ENCODE assay signal across 16 mouse cellular contexts in the genomic region with DNA sequence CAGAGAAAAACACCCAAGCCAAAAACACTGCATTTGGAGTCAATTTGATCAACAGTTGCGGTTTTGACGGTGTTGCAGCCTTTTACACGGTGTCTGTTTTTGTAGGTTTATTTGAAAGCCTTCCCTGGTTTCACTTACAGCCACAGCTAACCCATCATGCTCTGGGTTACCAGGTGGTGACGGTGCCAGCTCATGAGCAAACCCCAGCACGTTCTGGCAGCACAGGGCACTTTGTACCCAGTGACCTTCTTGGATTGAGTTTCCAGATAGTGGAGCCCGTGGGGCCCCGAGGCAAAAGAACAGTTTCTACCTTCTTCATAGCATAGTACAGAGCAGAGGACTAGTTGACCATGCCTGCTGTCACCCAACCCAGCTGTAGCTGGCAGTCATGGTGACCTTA.
DNase-seq lines count a peak whose midpoint lies in the region; ATAC-seq lines count a peak whose summit lies in the region.
"Had no signal": no experiment of that assay in that cellular context is flagged by ENCODE, and none has a peak within 500 bp of the region (broad histone marks: within the 10 kb centered on the region; RNA-seq: fewer than 3 reads in every experiment).

No protein-coding gene starts in this region.

- intact Hi-C loops in heart, postnatal 10 days (cut with DNase I) = no loop called here
- intact Hi-C loops in left cerebral cortex, postnatal 10 days (cut with DNase I) = no loop called here

- H3K27me3 ChIP-seq in forebrain, embryonic 10.5 days (ENCODE audit: poor library complexity, severe bottlenecking) = no peaks in the 10 kb centered on the region
- no peaks in the 10 kb centered on the region for H3K27me3 ChIP-seq in forebrain, embryonic 14.5 days (replicated peaks; ENCODE audit: control insufficient read depth, insufficient read depth, low read length)
- H3K27me3 ChIP-seq in embryonic facial prominence, embryonic 10.5 days (replicated peaks; ENCODE audit: low read depth, poor library complexity, severe bottlenecking) = no peaks in the 10 kb centered on the region; the same call in 1 of the 2 replicates
- H3K27me3 ChIP-seq: liver, embryonic 15.5 days; neural tube, embryonic 13.5 days had no signal

- H3K4me3 ChIP-seq in forebrain, embryonic 10.5 days = no peak overlapping the region
- H3K4me3 ChIP-seq in forebrain, embryonic 14.5 days (ENCODE audit: low read depth, low read length) = no peak overlapping the region
- no peak overlapping the region for H3K4me3 ChIP-seq in embryonic facial prominence, embryonic 10.5 days
- H3K4me3 ChIP-seq: heart, embryonic 13.5 days; liver, embryonic 15.5 days; megakaryocyte, embryonic 14.5 days; neural tube, embryonic 13.5 days had no signal

- 73% methylated on average over 7 of the region's 7 CpGs for WGBS in forebrain, embryonic 10.5 days
- 93% methylated on average over 7 of the region's 7 CpGs for WGBS in forebrain, embryonic 14.5 days
- 56% methylated on average over 7 of the region's 7 CpGs for WGBS in embryonic facial prominence, embryonic 10.5 days

- H3K9me3 ChIP-seq in forebrain, embryonic 10.5 days = no peaks in the 10 kb centered on the region
- H3K9me3 ChIP-seq in forebrain, embryonic 14.5 days (replicated peaks; ENCODE audit: control insufficient read depth, low read length) = no peaks in the 10 kb centered on the region
- H3K9me3 ChIP-seq in embryonic facial prominence, embryonic 10.5 days = no peaks in the 10 kb centered on the region
- H3K9me3 ChIP-seq: G1E; heart, embryonic 13.5 days; liver, embryonic 15.5 days; megakaryocyte, embryonic 14.5 days; neural tube, embryonic 13.5 days had no signal

- H3K27ac ChIP-seq in forebrain, embryonic 10.5 days = peak overlapping the region; percentile 44; the same call in 1 of the 2 replicates
- no peak overlapping the region for H3K27ac ChIP-seq in forebrain, embryonic 14.5 days (ENCODE audit: low read depth, low read length)
- H3K27ac ChIP-seq in embryonic facial prominence, embryonic 10.5 days (replicated peaks) = peak overlapping the region; percentile 65
- H3K27ac ChIP-seq: heart, embryonic 13.5 days; liver, embryonic 15.5 days; neural tube, embryonic 13.5 days had no signal

- H3K4me1 ChIP-seq in forebrain, embryonic 10.5 days = peaks cover 26% of the 10 kb centered on the region
- H3K4me1 ChIP-seq in forebrain, embryonic 14.5 days (ENCODE audit: control insufficient read depth, insufficient read depth, low read length) = no peaks in the 10 kb centered on the region
- H3K4me1 ChIP-seq in embryonic facial prominence, embryonic 10.5 days = peaks cover 43% of the 10 kb centered on the region
- H3K4me1 ChIP-seq: liver, embryonic 15.5 days; megakaryocyte, embryonic 14.5 days had no signal

- no peak for ATAC-seq in forebrain, embryonic 14.5 days
- ATAC-seq: inflammation-experienced regulatory T-cells, adult 6 months had no signal

- no peak overlapping the region for H3K9ac ChIP-seq in forebrain, embryonic 14.5 days (ENCODE audit: low read length)
- H3K9ac ChIP-seq: heart, embryonic 13.5 days; liver, embryonic 15.5 days; neural tube, embryonic 13.5 days had no signal

- H3K36me3 ChIP-seq in forebrain, embryonic 10.5 days (replicated peaks) = no peaks in the 10 kb centered on the region
- no peaks in the 10 kb centered on the region for H3K36me3 ChIP-seq in forebrain, embryonic 14.5 days (ENCODE audit: control insufficient read depth, insufficient read depth, low read length)
- H3K36me3 ChIP-seq in embryonic facial prominence, embryonic 10.5 days (replicated peaks) = no peaks in the 10 kb centered on the region
- H3K36me3 ChIP-seq: G1E; heart, embryonic 13.5 days; liver, embryonic 15.5 days; neural tube, embryonic 13.5 days had no signal

- H3K4me2 ChIP-seq in forebrain, embryonic 14.5 days (ENCODE audit: low read length) = no peak overlapping the region
- H3K4me2 ChIP-seq: heart, embryonic 13.5 days; liver, embryonic 15.5 days; neural tube, embryonic 13.5 days had no signal

- no peak for DNase-seq in forebrain, embryonic 10.5 days (ENCODE audit: extremely low spot score, low spot score)
- no peak for DNase-seq in forebrain, embryonic 14.5 days (ENCODE audit: low spot score)
- DNase-seq in adipocyte (ENCODE audit: low spot score) = peak; percentile 22
- DNase-seq in embryonic facial prominence, embryonic 10.5 days (ENCODE audit: low spot score) = peak; percentile 30
- DNase-seq in kidney, postnatal 10 days = peak; percentile 13
- DNase-seq in heart, postnatal 10 days = no peak
- DNase-seq in left cerebral cortex, postnatal 10 days (ENCODE audit: extremely low spot score in 1 of 2, low spot score in 2 of 2) = no peak
- no peak for DNase-seq in c-Kit-positive CD71-positive TER-119-positive erythroid progenitor cells, embryonic 14.5 days (ENCODE audit: low spot score)
- DNase-seq: cerebellum, adult 18-20 months; lung, postnatal 10 days had no signal

Comparison
In these comparisons a context has a peak if more than half of its experiments do, and no peak if none do; other contexts are left out.
1. DNase-seq: peak in adipocyte (single experiment), embryonic facial prominence, embryonic 10.5 days (single experiment) and kidney, postnatal 10 days (single experiment); none in forebrain, embryonic 10.5 days (single experiment), forebrain, embryonic 14.5 days (single experiment), heart, postnatal 10 days (0 of 2), left cerebral cortex, postnatal 10 days (0 of 2) and c-Kit-positive CD71-positive TER-119-positive erythroid progenitor cells, embryonic 14.5 days (single experiment).